12 mouse cellular contexts compared by ENCODE assay signal in genomic region chr9:41587762-41588161, GRCm38 (mm10).
DNase-seq lines count a peak whose midpoint lies in the region; ATAC-seq and TF ChIP-seq lines count a peak whose summit lies in the region.
"Had no signal": no experiment of that assay in that cellular context is flagged by ENCODE, and none has a peak within 500 bp of the region (broad histone marks: within the 10 kb centered on the region; RNA-seq: fewer than 3 reads in every experiment).

No protein-coding gene starts in this region.

- H3K27ac ChIP-seq in neural tube, embryonic 12.5 days: no peak overlapping the region
- peak overlapping the region; percentile 100 for H3K27ac ChIP-seq in forebrain, embryonic 15.5 days (replicated peaks)
- peak overlapping the region; percentile 93 for H3K27ac ChIP-seq in midbrain, embryonic 12.5 days (replicated peaks)
- H3K27ac ChIP-seq in stomach, postnatal 0 days (replicated peaks): no peak overlapping the region
- H3K27ac ChIP-seq in intestine, embryonic 15.5 days: no peak overlapping the region
- H3K27ac ChIP-seq: lung, embryonic 15.5 days had no signal

- peak overlapping the region; percentile 57 for H3K4me2 ChIP-seq in neural tube, embryonic 12.5 days (replicated peaks)
- peak overlapping the region; percentile 73 for H3K4me2 ChIP-seq in forebrain, embryonic 15.5 days (replicated peaks)
- peak overlapping the region; percentile 70 for H3K4me2 ChIP-seq in midbrain, embryonic 12.5 days (replicated peaks)
- no peak overlapping the region for H3K4me2 ChIP-seq in stomach, postnatal 0 days (replicated peaks; ENCODE audit: low read depth)
- no peak overlapping the region for H3K4me2 ChIP-seq in intestine, embryonic 15.5 days (replicated peaks)
- H3K4me2 ChIP-seq: lung, embryonic 15.5 days had no signal

- peaks cover 34% of the 10 kb centered on the region for H3K4me1 ChIP-seq in neural tube, embryonic 12.5 days
- peaks cover 60% of the 10 kb centered on the region for H3K4me1 ChIP-seq in forebrain, embryonic 15.5 days
- H3K4me1 ChIP-seq in midbrain, embryonic 12.5 days: peaks cover 47% of the 10 kb centered on the region
- no peaks in the 10 kb centered on the region; the same call in 1 of the 2 replicates for H3K4me1 ChIP-seq in stomach, postnatal 0 days (replicated peaks; ENCODE audit: control insufficient read depth, insufficient read depth)
- 0 out of 2 replicates have a peak, but pooled peaks cover 3% of the 10 kb centered on the region for H3K4me1 ChIP-seq in intestine, embryonic 15.5 days (replicated peaks)

- 63% methylated on average over 4 of the region's 4 CpGs for WGBS in neural tube, embryonic 12.5 days
- WGBS in forebrain, embryonic 15.5 days: 16% methylated on average over 4 of the region's 4 CpGs
- 49% methylated on average over 4 of the region's 4 CpGs for WGBS in midbrain, embryonic 12.5 days
- WGBS in stomach, postnatal 0 days: 47% methylated on average over 4 of the region's 4 CpGs
- WGBS in intestine, embryonic 15.5 days: 70% methylated on average over 4 of the region's 4 CpGs

- no peak for DNase-seq in neural tube, embryonic 10.5 days (ENCODE audit: extremely low spot score, low spot score)
- no peak for DNase-seq in stomach, postnatal 0 days (ENCODE audit: low spot score)
- DNase-seq in cerebellum, adult 8-10 months: no peak
- DNase-seq in natural killer cell, adult 2 months (ENCODE audit: low spot score in 2 of 2): no peak
- DNase-seq: cerebellum, adult 9-11 months; kidney, postnatal 4 days; retina, postnatal 1 day had no signal

- TF ChIP-seq CTCF in stomach, postnatal 0 days (IDR thresholded peaks at IDR 0.05; ENCODE audit: low read depth): peak; percentile 37; the same call in 1 of the 2 replicates

- no peak for TF ChIP-seq EP300 in stomach, postnatal 0 days (optimal IDR thresholded peaks at IDR 0.05)

- peak overlapping the region; percentile 29; the same call in 1 of the 2 replicates for H3K9ac ChIP-seq in neural tube, embryonic 12.5 days
- peak overlapping the region; percentile 89 for H3K9ac ChIP-seq in forebrain, embryonic 15.5 days (replicated peaks)
- peak overlapping the region; percentile 41 for H3K9ac ChIP-seq in midbrain, embryonic 12.5 days (replicated peaks)
- H3K9ac ChIP-seq in stomach, postnatal 0 days (ENCODE audit: low read length): no peak overlapping the region
- no peak overlapping the region for H3K9ac ChIP-seq in intestine, embryonic 15.5 days
- H3K9ac ChIP-seq: lung, embryonic 15.5 days had no signal

- no peaks in the 10 kb centered on the region for H3K9me3 ChIP-seq in neural tube, embryonic 12.5 days
- no peaks in the 10 kb centered on the region for H3K9me3 ChIP-seq in forebrain, embryonic 15.5 days
- no peaks in the 10 kb centered on the region for H3K9me3 ChIP-seq in midbrain, embryonic 12.5 days
- H3K9me3 ChIP-seq in stomach, postnatal 0 days (ENCODE audit: control insufficient read depth, low read length): no peaks in the 10 kb centered on the region
- H3K9me3 ChIP-seq in intestine, embryonic 15.5 days: no peaks in the 10 kb centered on the region
- H3K9me3 ChIP-seq: lung, embryonic 15.5 days had no signal

- ATAC-seq in neural tube, embryonic 12.5 days (ENCODE audit: low FRiP score, low read depth): no peak
- no peak for ATAC-seq in forebrain, embryonic 15.5 days (replicated peaks)
- no peak for ATAC-seq in midbrain, embryonic 12.5 days (ENCODE audit: low FRiP score, low read depth)
- no peak for ATAC-seq in stomach, postnatal 0 days (ENCODE audit: low FRiP score, low TSS enrichment)
- no peak for ATAC-seq in intestine, embryonic 15.5 days

- no peak overlapping the region for H3K4me3 ChIP-seq in neural tube, embryonic 12.5 days
- H3K4me3 ChIP-seq in forebrain, embryonic 15.5 days: peak overlapping the region; percentile 46
- H3K4me3 ChIP-seq in midbrain, embryonic 12.5 days: peak overlapping the region; percentile 41; the same call in 1 of the 2 replicates
- no peak overlapping the region for H3K4me3 ChIP-seq in stomach, postnatal 0 days (ENCODE audit: low read depth, low read length)
- no peak overlapping the region for H3K4me3 ChIP-seq in intestine, embryonic 15.5 days (replicated peaks)
- H3K4me3 ChIP-seq: lung, embryonic 15.5 days had no signal

- peaks cover 61% of the 10 kb centered on the region for H3K36me3 ChIP-seq in neural tube, embryonic 12.5 days
- peaks cover 41% of the 10 kb centered on the region for H3K36me3 ChIP-seq in forebrain, embryonic 15.5 days
- H3K36me3 ChIP-seq in midbrain, embryonic 12.5 days: peaks cover 62% of the 10 kb centered on the region
- H3K36me3 ChIP-seq in stomach, postnatal 0 days (ENCODE audit: control insufficient read depth, insufficient read depth, low read length): no peaks in the 10 kb centered on the region; the same call in 1 of the 2 replicates
- peaks cover 7% of the 10 kb centered on the region; the same call in 1 of the 2 replicates for H3K36me3 ChIP-seq in intestine, embryonic 15.5 days

- H3K27me3 ChIP-seq in neural tube, embryonic 12.5 days (replicated peaks): no peaks in the 10 kb centered on the region
- no peaks in the 10 kb centered on the region for H3K27me3 ChIP-seq in forebrain, embryonic 15.5 days
- no peaks in the 10 kb centered on the region for H3K27me3 ChIP-seq in midbrain, embryonic 12.5 days
- H3K27me3 ChIP-seq in stomach, postnatal 0 days (ENCODE audit: control insufficient read depth, insufficient read depth, low read length): no peaks in the 10 kb centered on the region
- no peaks in the 10 kb centered on the region for H3K27me3 ChIP-seq in intestine, embryonic 15.5 days (replicated peaks)

Comparison
In these comparisons a context has a peak if more than half of its experiments do, and no peak if none do; other contexts are left out.
1. H3K27ac ChIP-seq: peak in forebrain, embryonic 15.5 days (single experiment) and midbrain, embryonic 12.5 days (single experiment); none in neural tube, embryonic 12.5 days (single experiment), stomach, postnatal 0 days (single experiment) and intestine, embryonic 15.5 days (single experiment).
2. H3K4me2 ChIP-seq: peak in neural tube, embryonic 12.5 days (single experiment), forebrain, embryonic 15.5 days (single experiment) and midbrain, embryonic 12.5 days (single experiment); none in stomach, postnatal 0 days (single experiment) and intestine, embryonic 15.5 days (single experiment).
3. H3K4me3 ChIP-seq: peak in forebrain, embryonic 15.5 days (single experiment) and midbrain, embryonic 12.5 days (single experiment); none in neural tube, embryonic 12.5 days (single experiment), stomach, postnatal 0 days (single experiment) and intestine, embryonic 15.5 days (single experiment).
4. H3K9ac ChIP-seq: peak in neural tube, embryonic 12.5 days (single experiment), forebrain, embryonic 15.5 days (single experiment) and midbrain, embryonic 12.5 days (single experiment); none in stomach, postnatal 0 days (single experiment) and intestine, embryonic 15.5 days (single experiment).